Mouse (Mus musculus): Measurements from ENCODE around the gene Atp2b2. TPM values are rescaled to one million over a fixed set of nuclear protein-coding genes. Genes with fewer than 3 reads are reported as not detected.

Gene Atp2b2
- total and polyA plus RNA-seq, 2 experiments = 1.0 to 1.1 TPM

DNA sequence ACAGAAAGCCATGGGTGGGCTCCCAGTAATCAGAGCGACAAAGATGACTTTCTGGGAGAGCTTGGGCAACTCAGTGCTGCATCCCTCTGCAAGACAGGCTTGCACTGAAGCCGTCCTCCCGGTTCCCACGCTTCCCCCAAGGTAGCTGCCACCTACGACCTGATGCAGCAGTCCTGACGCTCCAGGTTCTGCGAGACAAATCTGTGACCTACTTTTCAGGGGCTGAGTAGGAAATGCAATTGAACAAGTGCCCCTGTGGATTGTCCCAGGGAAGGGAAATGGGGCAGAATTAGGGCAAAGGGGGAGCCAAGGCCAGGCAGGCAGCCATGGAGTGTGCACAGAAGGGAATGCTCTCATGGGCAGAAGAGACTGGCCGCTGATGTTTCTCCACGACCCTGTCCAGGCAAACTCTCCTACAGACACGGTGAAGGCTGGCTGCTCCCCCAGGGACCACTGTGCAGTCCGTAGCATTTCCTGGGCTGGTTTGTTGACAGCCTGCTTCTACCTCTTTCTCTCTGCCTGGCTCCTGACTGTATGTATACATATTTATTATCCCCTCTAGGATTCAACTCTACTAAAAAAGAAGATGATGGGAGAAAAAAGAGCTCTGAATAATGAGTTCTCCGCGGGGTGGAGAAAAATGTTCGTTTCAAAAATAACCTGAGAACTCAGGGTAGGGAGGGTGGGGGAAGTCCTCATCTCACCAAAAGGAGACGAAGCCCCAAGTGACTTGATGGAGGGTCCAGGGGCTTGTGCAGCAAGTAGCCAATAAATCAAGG is 15.8 kb upstream of the Atp2b2 start:
- no peaks in the 10 kb centered on the region for H3K27me3 ChIP-seq (ENCODE audit: control insufficient read depth, insufficient read depth, low read length)
- no peak overlapping the region for H3K9ac ChIP-seq (ENCODE audit: low read depth, low read length)
- TF ChIP-seq CTCF (IDR thresholded peaks at IDR 0.05; ENCODE audit: low read depth, low read length) (no peak), POLR2A (IDR thresholded peaks at IDR 0.05; ENCODE audit: extremely low read depth, insufficient read depth, low read length) (no peak)
- DNase-seq (ENCODE audit: extremely low read depth, low read depth, low spot score) = no peak
- 62% methylated on average over 15 of the region's 15 CpGs for WGBS
- no peak overlapping the region for H3K4me3 ChIP-seq (ENCODE audit: insufficient read depth, low read depth, low read length)
- no peaks in the 10 kb centered on the region for H3K79me2 ChIP-seq (ENCODE audit: control insufficient read depth, insufficient read depth, low read length)
- no peak overlapping the region for H3K27ac ChIP-seq (replicated peaks; ENCODE audit: insufficient read depth, low read depth, low read length)
- no peaks in the 10 kb centered on the region for H3K36me3 ChIP-seq (ENCODE audit: control insufficient read depth, insufficient read depth, low read length)
- H3K4me1 ChIP-seq (ENCODE audit: control insufficient read depth, insufficient read depth, low read length) = no peaks in the 10 kb centered on the region

DNA sequence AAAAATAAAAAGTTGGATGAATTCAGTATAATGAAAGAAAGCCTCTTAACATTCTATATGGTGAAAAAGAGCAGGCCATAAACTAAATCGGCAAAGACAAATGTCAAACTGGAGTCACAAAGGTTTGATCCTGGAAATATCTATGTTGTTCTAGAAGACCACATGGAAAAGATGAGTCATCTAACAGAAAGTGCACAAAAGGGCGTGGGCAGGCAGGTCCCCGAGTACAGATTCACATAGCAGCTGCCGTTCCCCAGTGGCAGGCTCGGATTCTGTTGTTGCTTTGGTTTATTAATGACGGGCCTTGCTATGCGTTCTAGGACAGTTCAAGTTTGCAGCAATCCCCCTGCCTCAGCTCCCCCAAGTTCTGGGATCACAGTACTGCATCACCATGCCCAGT is 12.9 kb upstream of the Atp2b2 start:
- Histone ChIP-seq H3K36me3 (ENCODE audit: control insufficient read depth, insufficient read depth, low read length) (no peaks in the 10 kb centered on the region), H3K27me3 (ENCODE audit: control insufficient read depth, insufficient read depth, low read length) (no peaks in the 10 kb centered on the region), H3K79me2 (ENCODE audit: control insufficient read depth, insufficient read depth, low read length) (no peaks in the 10 kb centered on the region), H3K4me3 (ENCODE audit: insufficient read depth, low read depth, low read length) (no peak overlapping the region), H3K4me1 (ENCODE audit: control insufficient read depth, insufficient read depth, low read length) (no peaks in the 10 kb centered on the region), H3K9ac (ENCODE audit: low read depth, low read length) (no peak overlapping the region), H3K27ac (replicated peaks; ENCODE audit: insufficient read depth, low read depth, low read length) (no peak overlapping the region)
- TF ChIP-seq POLR2A (IDR thresholded peaks at IDR 0.05; ENCODE audit: extremely low read depth, insufficient read depth, low read length) (no peak), CTCF (IDR thresholded peaks at IDR 0.05; ENCODE audit: low read depth, low read length) (no peak)
- WGBS = 81% methylated on average over 7 of the region's 7 CpGs
- DNase-seq (ENCODE audit: extremely low read depth, low read depth, low spot score) = no peak

GRCm38 (mm10) chr6:114044962-114045361 is 2.5 kb upstream of the Atp2b2 start:
- peak; percentile 4 for DNase-seq (ENCODE audit: extremely low read depth, low read depth, low spot score)
- Histone ChIP-seq H3K4me1 (ENCODE audit: control insufficient read depth, insufficient read depth, low read length) (no peaks in the 10 kb centered on the region), H3K27ac (replicated peaks; ENCODE audit: insufficient read depth, low read depth, low read length) (no peak overlapping the region), H3K27me3 (ENCODE audit: control insufficient read depth, insufficient read depth, low read length) (peaks cover 10% of the 10 kb centered on the region; the same call in 1 of the 2 replicates), H3K36me3 (ENCODE audit: control insufficient read depth, insufficient read depth, low read length) (no peaks in the 10 kb centered on the region), H3K4me3 (ENCODE audit: insufficient read depth, low read depth, low read length) (no peak overlapping the region), H3K79me2 (ENCODE audit: control insufficient read depth, insufficient read depth, low read length) (no peaks in the 10 kb centered on the region), H3K9ac (ENCODE audit: low read depth, low read length) (no peak overlapping the region)
- WGBS = 62% methylated on average over 8 of the region's 8 CpGs
- TF ChIP-seq CTCF (IDR thresholded peaks at IDR 0.05; ENCODE audit: low read depth, low read length) = no peak
- no peak for TF ChIP-seq POLR2A (IDR thresholded peaks at IDR 0.05; ENCODE audit: extremely low read depth, insufficient read depth, low read length)

GRCm38 (mm10) chr6:114042836-114043235 is 423 bp upstream of the Atp2b2 start:
- no peak overlapping the region for H3K4me3 ChIP-seq (ENCODE audit: insufficient read depth, low read depth, low read length)
- H3K27me3 ChIP-seq (ENCODE audit: control insufficient read depth, insufficient read depth, low read length) = peaks cover 10% of the 10 kb centered on the region; the same call in 1 of the 2 replicates
- no peaks in the 10 kb centered on the region for H3K4me1 ChIP-seq (ENCODE audit: control insufficient read depth, insufficient read depth, low read length)
- DNase-seq (ENCODE audit: extremely low read depth, low read depth, low spot score) = no peak
- no peak overlapping the region for H3K9ac ChIP-seq (ENCODE audit: low read depth, low read length)
- no peaks in the 10 kb centered on the region for H3K79me2 ChIP-seq (ENCODE audit: control insufficient read depth, insufficient read depth, low read length)
- TF ChIP-seq CTCF (IDR thresholded peaks at IDR 0.05; ENCODE audit: low read depth, low read length) (no peak), POLR2A (IDR thresholded peaks at IDR 0.05; ENCODE audit: extremely low read depth, insufficient read depth, low read length) (no peak)
- no peak overlapping the region for H3K27ac ChIP-seq (replicated peaks; ENCODE audit: insufficient read depth, low read depth, low read length)
- 77% methylated on average over 7 of the region's 7 CpGs for WGBS
- no peaks in the 10 kb centered on the region for H3K36me3 ChIP-seq (ENCODE audit: control insufficient read depth, insufficient read depth, low read length)

- H3K9ac ChIP-seq (ENCODE audit: low read depth, low read length) = no peak overlapping the region
- H3K79me2 ChIP-seq (ENCODE audit: control insufficient read depth, insufficient read depth, low read length) = no peaks in the 10 kb centered on the region
- no peak overlapping the region for H3K4me3 ChIP-seq (ENCODE audit: insufficient read depth, low read depth, low read length)
- DNase-seq (ENCODE audit: extremely low read depth, low read depth, low spot score) = no peak
- peaks cover 10% of the 10 kb centered on the region; the same call in 1 of the 2 replicates for H3K27me3 ChIP-seq (ENCODE audit: control insufficient read depth, insufficient read depth, low read length)
- no peaks in the 10 kb centered on the region for H3K36me3 ChIP-seq (ENCODE audit: control insufficient read depth, insufficient read depth, low read length)
- H3K27ac ChIP-seq (replicated peaks; ENCODE audit: insufficient read depth, low read depth, low read length) = no peak overlapping the region
- 8% methylated on average over 33 of the region's 52 CpGs for WGBS
- no peak for TF ChIP-seq CTCF (IDR thresholded peaks at IDR 0.05; ENCODE audit: low read depth, low read length)
- no peak for TF ChIP-seq POLR2A (IDR thresholded peaks at IDR 0.05; ENCODE audit: extremely low read depth, insufficient read depth, low read length)
- no peaks in the 10 kb centered on the region for H3K4me1 ChIP-seq (ENCODE audit: control insufficient read depth, insufficient read depth, low read length)
These were observed 515 bp downstream of the Atp2b2 start for GRCm38 (mm10) chr6:114041911-114042284.
